Mouse (Mus musculus) cerebellum, adult 8-10 months (tissue): Measurements from ENCODE around the gene Rfpl4.
A peak's percentile ranks its signal among the peaks of the same experiment; 100 is the strongest.
"Not testable (repeated sequence)": the region's sequence is repeated elsewhere in the genome, so short reads cannot be mapped to it uniquely, and the experiment has no call there.

ENCODE experiments used
- DNase-seq: peaks from one replicate; pipeline ENCODE4 v3.0.0; 2022

Rfpl4 gene

DNA sequence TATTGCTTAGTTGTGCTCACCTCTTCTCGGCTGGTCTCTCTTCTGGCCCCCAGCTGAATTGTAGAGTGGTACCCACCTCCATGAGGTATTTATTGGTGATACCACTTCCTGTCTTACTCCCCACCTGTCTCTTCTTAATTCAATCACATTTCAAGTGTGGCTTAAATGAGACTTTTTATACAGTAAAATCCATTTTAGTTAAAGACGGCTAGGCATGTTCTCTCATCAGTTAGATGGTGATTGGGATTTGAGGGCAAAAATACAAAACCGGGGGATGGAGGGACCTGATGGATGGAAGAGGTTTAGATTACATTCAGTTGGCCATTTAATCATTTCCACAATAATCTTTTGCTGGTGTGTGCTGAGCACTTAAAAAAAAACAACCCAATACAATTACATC lies at the start of gene Rfpl4:
Gene Rfpl4, minus strand, starts transcription at position 101 of the 400 bp plus-strand sequence.
- no peak for DNase-seq

DNA sequence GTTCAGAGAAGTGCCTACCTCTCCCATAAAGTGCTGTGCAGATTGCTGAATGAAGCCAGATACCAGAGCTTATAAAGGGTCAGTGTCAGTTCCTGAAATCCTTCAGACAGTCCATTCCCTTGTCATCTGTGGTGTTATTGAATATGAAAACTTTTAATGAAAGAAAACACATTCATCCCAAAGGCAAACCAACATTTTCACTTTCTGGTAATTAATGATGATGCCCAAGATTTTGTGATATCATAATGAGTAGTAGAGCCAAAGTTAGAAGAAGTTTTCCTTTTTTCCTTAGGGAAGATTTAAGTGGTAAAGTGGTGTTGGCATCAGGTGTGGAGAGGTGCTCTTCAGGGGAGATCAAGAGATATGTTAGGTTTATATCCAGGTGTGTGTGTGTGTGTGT lies 32.8 kb upstream of the Rfpl4 start, which contains the start of gene Vmn1r55:
Gene Vmn1r55, minus strand, starts transcription at position 101 of the 400 bp plus-strand sequence.
- not testable (repeated sequence) for DNase-seq

DNA sequence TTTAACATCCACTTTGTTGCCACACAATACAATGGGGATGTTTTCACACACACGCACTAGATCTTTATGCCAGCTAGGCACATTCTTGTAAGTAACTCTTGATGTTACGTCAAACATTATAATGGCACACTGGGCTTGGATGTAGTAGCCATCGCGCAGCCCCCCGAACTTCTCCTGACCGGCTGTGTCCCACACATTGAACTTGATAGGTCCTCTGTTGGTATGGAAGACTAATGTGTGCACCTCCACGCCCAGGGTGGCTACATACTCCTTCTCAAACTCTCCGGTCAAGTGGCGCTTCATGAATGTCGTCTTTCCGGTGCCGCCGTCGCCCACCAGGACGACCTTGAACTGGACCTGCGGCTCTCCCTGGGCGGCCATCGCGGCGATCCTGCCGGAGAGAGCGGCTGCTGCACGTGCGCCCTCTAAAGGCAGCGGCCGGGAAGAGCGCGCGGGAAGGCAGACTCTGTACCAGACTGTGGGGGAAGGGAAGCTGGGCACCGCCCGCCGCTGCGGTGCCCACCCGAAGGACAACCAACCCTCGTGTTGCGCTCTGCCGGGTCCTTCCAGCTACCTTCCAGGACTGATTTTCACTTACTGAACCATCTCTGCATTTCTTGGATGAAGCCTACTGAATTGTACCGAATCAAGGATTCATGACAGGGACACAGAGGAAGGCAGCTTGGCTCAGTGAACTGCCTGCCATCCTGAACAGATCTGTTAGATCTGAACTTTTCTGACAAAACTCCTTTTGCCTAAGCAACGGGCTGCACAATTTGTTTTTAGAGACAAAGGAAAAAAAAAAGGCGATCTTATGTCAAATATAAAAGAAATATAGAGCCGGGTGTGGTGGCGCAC lies 9.0 kb upstream of the Rfpl4 start, which contains the start of gene Rasl2-9:
Gene Rasl2-9, minus strand, starts transcription at position 402 of the 858 bp plus-strand sequence.
- DNase-seq: peak; percentile 59

DNA sequence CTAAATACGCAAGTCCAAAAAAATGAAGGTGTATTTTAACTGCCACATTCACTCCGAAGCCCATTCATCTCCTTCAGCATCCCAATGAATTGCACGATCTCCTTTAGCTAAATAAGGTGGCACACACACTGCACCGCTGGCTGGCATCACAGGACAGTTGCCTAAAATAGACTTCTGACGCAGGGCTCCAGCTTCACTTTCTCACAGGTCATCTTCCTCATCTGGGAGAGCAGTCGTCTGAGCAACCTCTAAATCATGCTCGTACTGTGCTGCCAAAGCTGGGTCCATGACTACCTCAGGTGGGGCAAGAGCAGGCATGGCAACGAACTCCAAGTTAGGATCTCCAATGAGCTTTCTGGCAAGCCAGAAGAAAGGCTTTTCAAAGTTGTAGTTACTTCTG lies 8.3 kb upstream of the Rfpl4 start:
- no peak for DNase-seq

DNA sequence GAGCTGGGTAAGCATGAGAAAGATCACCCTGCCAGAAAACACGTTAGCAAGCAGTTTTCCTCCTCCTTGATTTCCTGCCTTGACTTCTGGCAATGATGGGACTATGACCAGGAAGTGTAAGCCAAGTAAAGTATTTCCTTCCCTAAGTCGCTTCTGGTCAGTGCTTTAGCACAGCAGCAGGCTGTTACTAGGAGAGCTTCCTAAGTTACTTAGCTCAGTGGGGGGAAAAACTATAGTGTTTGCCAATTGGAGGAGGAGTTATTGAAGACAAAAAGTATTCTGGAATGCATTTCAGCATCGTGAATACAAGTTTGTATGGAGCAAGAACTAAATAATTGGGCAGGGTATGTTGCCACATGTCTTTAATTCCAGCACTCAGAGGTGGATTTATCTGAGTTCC lies 4.0 kb downstream of the Rfpl4 start:
- DNase-seq: no peak

DNA sequence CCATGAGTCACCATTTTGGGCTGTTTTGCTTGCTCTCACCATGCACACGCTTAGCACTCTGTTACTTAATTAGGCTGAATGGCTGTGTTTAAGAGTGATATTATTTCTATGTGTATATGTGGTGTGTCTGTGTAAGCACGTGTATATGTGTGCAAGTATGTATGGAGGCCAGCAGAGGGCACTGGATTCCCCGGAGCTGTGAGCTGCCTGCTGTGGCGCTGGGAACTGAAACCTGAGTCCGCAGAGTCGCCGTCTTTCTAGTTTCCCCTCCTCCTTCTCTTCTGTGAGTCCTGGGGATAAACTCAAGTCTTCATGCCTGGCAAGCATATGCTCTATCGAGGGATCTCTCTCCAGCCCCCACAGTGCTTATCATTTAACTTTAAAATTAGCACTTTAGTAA lies 7.4 kb downstream of the Rfpl4 start:
- DNase-seq: no peak

DNA sequence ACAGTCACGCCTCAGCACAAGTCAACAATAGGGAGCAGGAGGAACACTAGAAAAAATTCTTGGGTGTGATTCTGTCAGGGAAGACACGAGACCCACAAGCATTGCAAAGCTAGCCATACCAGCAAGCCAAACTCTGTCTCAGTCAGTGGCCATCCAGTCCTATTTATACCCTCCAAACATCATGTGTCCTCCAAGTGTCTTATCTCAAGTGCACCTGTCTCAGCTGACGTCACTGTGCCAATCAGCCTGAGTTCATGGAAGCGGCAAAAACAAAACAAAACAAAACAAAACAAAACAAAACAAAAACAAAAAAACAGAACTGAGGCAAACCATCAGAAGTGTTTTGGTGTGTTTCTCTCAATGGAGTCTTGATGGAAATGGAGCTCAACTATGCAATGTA lies 8.5 kb downstream of the Rfpl4 start:
- no peak for DNase-seq

DNA sequence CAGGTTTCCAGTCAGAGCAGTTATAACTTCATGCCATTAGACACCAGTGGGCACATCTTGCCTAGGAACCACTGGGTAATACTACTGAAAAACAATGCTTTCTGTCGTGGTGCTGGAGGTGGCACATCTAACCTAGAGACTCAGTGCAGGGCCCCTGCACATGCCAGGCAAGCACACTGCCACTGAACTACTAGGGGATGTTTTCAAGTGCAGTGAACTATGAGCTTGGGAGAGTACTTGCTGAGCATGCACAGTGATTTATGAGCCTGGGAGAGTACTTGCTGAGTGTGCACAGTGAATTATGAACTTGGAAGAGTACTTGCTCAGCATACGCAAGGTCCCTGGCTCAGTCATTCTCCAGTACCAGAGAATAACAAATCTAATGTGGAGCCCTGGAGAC lies 14.2 kb downstream of the Rfpl4 start:
- no peak for DNase-seq

DNA sequence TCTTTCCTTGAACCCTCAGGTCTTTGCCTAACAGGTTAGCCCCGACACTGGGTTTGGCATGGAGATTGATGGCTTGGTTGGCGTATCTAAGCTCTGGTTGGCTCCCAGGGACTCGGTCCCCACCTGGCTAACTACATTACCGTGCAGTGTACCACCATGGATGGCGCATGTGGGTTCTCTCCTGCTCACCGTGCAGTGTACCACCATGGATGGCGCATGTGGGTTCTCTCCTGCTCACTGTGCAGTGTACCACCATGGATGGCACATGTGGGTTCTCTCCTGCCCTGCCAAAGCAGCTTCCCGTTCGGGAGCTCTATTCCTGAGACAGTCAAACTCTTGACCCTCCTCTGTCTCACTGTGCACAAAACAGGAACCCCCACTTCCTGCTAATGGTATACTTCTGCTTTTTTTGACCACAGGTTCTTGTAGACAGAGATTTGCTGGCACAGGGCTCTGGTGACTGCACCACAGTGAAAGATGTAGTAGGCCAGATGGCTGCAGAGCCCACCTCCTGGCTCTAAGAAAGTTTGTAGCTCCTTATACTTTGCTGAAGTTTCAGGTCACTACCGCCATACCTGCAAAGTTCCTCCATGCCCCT lies 15.6 kb downstream of the Rfpl4 start:
- no peak for DNase-seq

DNA sequence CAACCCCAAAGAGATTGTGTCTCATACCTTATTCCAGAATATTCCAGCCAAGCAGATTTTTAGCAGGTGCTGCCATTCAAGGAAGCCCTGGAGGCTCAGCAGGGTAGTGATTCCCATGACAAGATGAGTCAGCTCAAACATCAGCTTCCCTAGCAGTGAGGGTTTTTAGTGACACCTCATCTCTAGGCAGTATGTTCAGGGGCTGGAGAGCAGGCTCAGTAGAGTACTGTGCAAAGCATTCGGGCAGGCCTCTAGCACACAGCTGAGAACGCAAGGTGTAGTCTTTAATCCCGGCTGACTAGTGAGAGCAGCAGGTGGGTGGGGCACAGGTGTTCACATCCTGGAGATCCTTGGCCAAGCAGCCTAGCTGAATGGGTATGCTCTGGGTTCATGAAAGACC lies 17.0 kb downstream of the Rfpl4 start:
- DNase-seq: no peak

DNA sequence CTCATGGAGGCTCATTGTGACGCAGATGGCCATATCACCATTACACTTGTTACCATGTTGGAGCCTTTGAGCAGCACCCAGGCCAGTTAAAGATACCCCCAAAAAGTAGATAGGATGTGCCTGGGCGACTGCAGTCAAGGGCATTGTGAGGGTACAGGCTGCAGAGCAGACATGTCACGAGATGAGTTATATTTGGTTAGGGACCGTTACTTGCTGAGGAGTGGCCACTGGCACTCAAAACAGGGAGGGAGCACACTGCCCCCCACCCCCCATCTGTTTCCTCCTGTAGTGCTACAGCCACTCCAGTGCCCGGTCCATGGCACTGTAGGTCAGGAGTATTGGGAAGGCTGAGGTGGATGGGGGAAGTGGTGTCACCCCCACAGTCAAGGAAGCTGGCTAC lies 18.0 kb downstream of the Rfpl4 start:
- DNase-seq: no peak

DNA sequence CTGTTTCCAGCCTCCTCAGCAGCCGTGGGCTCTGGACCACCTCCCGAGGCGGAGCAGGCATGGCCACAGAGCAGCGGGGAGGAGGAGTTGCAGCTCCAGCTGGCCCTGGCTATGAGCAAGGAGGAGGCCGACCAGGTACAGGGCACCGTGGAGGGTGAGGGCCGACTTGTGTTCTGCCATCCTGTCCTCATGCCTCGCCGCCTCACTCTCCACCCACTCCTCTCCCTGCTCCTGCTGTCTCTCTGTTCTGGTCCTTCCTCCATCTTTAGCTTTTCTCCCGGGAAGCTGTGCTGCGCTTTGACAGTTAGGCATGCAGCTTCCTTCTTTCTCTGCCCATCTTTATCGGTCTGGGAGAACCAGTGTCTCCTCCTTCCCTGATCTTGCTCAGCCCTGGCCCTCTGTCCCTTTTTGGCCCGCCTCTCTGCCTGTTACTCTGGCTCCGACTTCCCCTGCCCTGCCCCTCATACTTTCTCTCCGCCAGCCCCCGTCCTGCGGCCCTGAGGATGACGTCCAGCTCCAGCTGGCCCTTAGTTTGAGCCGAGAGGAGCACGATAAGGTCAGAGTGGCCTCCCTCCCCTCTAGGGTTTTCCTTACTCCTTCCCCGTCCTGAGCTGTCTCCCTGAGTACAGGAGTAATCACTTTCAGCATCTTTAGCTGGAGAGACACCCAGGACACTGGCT lies 23.8 kb downstream of the Rfpl4 start:
- DNase-seq: peak; percentile 1

DNA sequence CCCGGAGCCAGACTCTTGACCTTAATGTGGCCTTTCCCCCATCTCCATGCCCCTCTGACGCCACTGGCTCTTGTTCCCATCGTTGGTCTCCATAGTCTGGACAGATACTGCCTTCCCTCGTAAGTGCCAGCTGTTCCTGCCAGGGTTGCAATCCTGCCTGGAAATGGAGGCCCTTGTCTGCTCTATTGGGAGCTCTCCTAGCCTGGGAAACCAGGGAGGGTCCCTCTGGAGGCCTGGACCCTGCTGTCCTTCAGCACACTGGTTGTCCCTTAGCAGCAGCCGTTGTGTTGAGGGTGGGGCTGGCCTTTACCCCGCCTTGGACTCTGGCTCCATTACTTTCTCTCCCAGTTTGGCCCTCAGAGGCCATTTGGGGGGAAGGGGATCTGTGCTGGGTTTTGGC lies 24.4 kb downstream of the Rfpl4 start:
- peak; percentile 2 for DNase-seq

DNA sequence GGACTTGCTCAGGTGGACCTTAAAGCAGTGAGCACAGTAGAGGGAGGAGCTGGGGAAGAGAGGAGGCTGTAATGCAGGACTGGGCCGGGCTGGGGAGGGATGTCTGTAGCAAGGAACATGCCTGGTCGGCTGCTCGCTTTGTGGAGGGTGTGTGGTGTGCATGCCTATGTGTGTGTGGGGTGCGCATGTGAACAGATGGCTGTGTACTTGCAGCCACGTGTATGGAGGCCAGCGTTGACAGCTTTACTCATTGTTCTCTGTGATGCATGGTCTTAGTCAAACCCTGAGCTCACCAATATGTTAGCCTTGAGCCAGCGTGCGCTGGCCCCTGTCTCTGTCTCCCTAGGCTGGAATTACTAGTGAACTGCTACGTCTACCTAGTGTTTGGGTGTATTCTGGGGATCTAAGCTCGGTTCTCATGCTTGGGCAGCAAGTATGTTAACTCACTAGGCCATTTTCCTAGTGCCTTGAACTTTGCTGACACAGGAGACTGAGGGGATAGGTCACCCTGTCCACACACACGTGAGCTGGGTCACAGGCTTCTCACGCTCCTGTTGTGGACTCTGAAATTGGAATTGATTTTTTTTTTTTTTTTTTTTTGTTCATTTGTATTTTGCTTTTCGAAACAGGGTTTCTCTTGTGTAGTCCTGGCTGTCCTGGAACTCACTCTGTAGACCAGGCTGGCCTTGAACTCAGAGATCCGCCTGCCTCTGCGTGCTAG lies 25.6 kb downstream of the Rfpl4 start:
- DNase-seq: no peak

DNA sequence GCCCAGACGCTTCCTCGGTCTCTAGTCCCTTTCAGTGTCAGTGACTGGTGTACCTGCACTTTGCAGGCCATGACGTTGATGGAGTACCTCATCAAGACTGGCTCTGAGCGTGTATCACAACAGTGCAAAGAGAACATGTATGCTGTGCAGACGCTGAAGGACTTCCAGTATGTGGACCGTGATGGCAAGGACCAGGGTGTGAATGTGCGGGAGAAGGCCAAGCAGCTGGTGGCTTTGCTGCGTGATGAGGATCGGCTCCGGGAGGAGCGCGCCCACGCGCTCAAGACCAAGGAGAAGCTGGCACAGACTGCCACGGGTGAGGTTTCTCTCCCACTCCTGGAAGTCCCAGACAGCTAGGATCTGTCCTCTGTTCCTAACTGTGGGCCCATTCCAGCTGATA lies 26.9 kb downstream of the Rfpl4 start:
- DNase-seq: no peak

DNA sequence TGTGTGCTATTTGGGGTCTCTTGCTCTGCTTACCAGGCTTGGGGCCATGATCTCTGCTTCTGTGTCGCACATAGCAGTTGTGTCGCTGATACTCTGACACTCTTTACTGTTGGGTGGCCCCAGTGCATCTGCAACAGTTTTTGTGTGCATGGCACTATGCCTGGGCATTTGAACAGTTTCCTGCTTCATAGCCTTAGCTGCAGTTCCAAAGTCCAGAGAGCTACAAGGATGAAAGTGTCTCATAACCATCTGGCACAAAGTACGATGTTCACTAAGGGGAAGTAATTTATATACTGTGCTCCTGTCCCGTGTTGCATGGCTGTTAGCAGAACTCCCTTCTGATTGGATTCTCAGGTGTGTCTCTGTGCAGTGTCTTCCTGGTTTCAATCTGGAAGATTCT lies 28.9 kb downstream of the Rfpl4 start:
- DNase-seq: no peak

DNA sequence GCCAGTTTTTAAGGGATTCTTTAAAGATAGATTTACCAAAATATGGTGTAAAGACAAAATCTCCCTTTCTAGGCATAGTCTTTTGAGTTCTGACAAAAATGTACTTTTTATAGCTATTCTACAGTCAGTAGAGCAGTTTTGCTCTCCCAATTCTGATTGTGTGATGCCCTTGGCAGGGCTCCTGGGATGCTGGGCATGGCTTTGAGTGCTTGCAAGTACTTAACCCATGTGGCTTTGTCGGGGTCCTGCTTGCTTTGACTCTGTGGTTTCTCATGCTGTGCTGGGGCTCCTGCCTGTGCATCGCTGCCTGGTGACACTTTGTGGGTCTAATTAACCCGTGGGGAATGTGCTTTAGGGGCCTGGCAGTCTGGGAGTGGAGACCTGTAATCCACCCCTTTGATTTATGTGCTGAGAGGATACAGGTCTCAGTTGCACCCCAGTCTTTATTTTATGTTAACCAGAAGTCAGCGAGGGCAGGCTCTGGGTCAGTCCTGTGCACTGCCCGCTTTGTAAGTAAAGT lies 29.8 kb downstream of the Rfpl4 start:
- no peak for DNase-seq

DNA sequence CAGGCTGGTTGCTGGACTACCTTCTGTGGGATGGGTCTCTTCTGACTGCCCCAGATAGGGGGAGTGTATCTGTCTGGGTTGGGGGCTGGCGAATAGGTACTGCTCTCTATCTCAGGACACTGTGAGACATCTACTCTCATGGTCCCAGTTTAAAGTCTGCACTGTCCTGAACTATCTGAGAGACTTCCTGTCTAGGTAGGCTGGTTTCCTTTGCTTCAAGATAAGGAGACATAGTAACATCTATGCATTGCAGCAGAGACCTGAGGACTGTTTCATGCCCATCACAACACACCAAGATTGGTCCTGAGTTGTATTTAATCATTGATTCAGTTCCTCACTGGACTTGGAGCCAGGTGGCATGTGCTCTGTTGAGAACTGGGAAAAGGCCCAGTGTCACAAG lies 31.2 kb downstream of the Rfpl4 start:
- DNase-seq: no peak

DNA sequence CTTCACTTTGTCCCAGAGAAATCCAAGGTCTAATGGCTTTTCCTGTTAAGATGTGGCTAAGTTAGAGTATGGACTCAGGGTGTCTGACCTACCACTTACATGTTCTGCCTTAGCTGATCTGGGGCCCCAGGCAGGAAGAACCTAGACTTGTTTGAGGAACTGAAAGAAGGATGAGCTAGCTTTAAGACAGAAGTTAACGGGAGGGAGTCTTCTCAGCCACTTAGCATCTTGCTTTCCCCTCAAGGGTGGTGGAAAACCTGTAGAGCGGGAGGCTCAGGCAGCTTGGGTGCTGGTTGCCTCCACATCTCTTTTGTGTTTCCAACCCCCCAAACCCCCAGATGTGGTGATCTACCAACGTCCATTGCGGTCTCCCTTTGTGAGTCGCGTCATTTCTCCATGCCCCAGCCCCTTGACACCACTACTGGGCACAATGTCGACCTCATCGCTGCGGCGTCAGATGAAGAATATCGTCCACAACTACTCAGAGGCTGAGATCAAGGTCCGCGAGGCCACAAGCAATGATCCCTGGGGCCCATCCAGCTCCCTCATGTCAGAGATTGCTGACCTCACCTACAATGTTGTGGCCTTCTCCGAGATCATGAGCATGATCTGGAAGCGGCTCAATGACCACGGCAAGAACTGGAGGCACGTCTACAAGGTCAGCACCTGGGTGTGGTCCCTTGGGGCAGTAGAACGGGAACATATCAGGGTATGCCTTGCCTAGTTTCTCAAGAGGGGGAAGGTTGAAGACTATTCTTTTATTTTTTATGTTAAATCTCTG lies 33.2 kb downstream of the Rfpl4 start:
- DNase-seq: no peak

DNA sequence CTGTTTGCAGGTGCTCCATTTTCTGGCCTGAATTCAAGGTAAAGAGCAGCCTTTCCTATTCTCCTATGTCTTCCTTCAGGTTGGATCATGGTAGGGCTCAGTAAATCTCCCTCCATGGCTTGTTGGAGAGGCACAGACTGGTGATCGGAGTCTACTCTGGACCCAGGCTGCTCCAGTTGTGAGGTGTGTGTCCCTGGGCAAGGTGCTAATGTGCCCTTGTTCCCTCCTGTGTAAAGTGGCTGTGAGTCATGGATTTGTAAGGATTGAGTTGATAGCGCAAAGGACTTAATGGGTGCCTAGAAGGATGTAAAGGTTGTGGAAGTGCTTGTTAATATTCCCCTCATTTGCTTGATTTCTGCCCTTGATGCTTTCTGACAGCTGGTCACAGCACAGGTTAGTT lies 34.8 kb downstream of the Rfpl4 start:
- DNase-seq: no peak

DNA sequence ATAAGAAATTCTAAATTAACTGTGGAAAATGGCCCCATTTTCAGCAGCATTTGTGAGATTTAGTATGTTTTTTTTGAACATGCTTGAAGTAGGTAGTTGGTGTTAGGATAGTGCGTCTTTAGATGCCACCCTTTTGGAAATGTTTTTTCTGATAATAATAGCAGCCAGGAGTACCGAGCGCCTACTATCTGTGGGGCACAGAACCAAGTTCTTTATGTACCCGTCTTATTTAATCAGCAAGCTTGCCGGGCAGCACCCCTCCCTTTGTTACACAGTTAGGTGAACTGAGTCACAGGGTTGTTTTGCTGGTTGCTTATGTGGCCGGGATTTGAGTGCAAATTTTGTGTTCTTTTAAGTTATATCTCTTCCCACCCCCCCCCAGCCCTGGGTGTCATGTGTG lies 35.5 kb downstream of the Rfpl4 start:
- DNase-seq: no peak

DNA sequence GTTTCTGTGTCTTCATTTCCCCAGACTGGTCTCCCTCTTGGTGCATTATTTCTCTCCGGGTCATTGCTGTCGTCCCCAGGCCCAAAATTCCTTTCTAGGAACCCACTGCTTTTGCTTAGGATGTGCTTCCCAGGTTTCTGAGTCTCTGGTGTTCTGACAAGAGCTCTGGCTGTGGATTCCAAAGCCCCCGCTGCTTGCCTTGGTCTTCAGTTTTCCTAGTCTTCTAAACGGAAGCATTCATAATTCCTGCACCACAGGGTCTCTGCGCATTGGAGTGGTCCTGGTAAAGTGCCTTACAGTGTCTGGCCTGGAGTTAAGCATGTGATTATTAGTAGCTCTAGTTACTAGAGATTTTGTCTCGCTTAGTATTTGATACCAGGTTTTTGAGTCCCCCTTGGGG lies 35.9 kb downstream of the Rfpl4 start:
- no peak for DNase-seq
